Mouse (Mus musculus) fibroblast of lung, adult 2 months (primary cell): Measurements from ENCODE around the gene 1810010D01Rik.

Source experiments
- DNase-seq: peaks from one replicate; pipeline ENCODE4 v3.0.0-alpha.2; 2011; ENCODE audit warnings: low read depth

Gene 1810010D01Rik

GRCm38 (mm10) chr7:145208006-145208405, at the start of gene 1810010D01Rik:
TSS of gene 1810010D01Rik (minus strand) at chr7:145208119.
- no peak for DNase-seq

GRCm38 (mm10) chr7:145256092-145256491, 48.2 kb upstream of the 1810010D01Rik start:
- no peak for DNase-seq

GRCm38 (mm10) chr7:145253986-145254630, 46.2 kb upstream of the 1810010D01Rik start:
- DNase-seq: no peak

- DNase-seq: peak; percentile 47
Observed at GRCm38 (mm10) chr7:145252715-145253476, 45.0 kb upstream of the 1810010D01Rik start.

GRCm38 (mm10) chr7:145250225-145250624, 42.3 kb upstream of the 1810010D01Rik start:
- no peak for DNase-seq

GRCm38 (mm10) chr7:145248911-145249310, 41.0 kb upstream of the 1810010D01Rik start:
- DNase-seq: no peak

GRCm38 (mm10) chr7:145242851-145243712, 35.2 kb upstream of the 1810010D01Rik start:
- no peak for DNase-seq

- no peak for DNase-seq
Observed at GRCm38 (mm10) chr7:145242028-145242427, 34.1 kb upstream of the 1810010D01Rik start.

GRCm38 (mm10) chr7:145240929-145241328, 33.0 kb upstream of the 1810010D01Rik start:
- no peak for DNase-seq

- DNase-seq: no peak
Observed at GRCm38 (mm10) chr7:145239736-145240505, 32.0 kb upstream of the 1810010D01Rik start.

- DNase-seq: no peak
Observed at GRCm38 (mm10) chr7:145239145-145239544, 31.2 kb upstream of the 1810010D01Rik start.

- DNase-seq: no peak
Observed at GRCm38 (mm10) chr7:145234841-145235790, 27.2 kb upstream of the 1810010D01Rik start.

- DNase-seq: no peak
Observed at GRCm38 (mm10) chr7:145231659-145232058, 23.7 kb upstream of the 1810010D01Rik start.

GRCm38 (mm10) chr7:145226641-145227040, 18.7 kb upstream of the 1810010D01Rik start:
- DNase-seq: no peak

GRCm38 (mm10) chr7:145225626-145226025, 17.7 kb upstream of the 1810010D01Rik start:
- no peak for DNase-seq

GRCm38 (mm10) chr7:145221841-145222689, 14.1 kb upstream of the 1810010D01Rik start:
- DNase-seq: no peak

- no peak for DNase-seq
Observed at GRCm38 (mm10) chr7:145221346-145221745, 13.4 kb upstream of the 1810010D01Rik start.

GRCm38 (mm10) chr7:145219420-145219831, 11.5 kb upstream of the 1810010D01Rik start:
- peak; percentile 87 for DNase-seq

- DNase-seq: no peak
Observed at GRCm38 (mm10) chr7:145216591-145216990, 8.7 kb upstream of the 1810010D01Rik start.
